Mouse (Mus musculus) kidney, adult 2 months (tissue): Measurements from ENCODE around the gene Gm49320. TPM values are rescaled to one million over a fixed set of nuclear protein-coding genes. Genes with fewer than 3 reads are reported as not detected.

Experiments used
- DNase-seq: peaks from one replicate; pipeline ENCODE4 v3.0.0; 2021
- H3K27ac ChIP-seq: fragments of 200-500 bp; 2 replicates; pipeline ENCODE4 v1.5.1; 2012; ENCODE audit warnings: low read depth, low read length, control low read depth, inconsistent platforms; ENCODE audit not compliant: insufficient read depth
- H3K27me3 ChIP-seq: fragments of 200-500 bp; replicated peaks from 2 replicates; pipeline ENCODE4 v1.6.1; 2012; ENCODE audit warnings: mild to moderate bottlenecking, moderate library complexity, low read length, inconsistent platforms; ENCODE audit not compliant: control insufficient read depth, insufficient read depth
- H3K36me3 ChIP-seq: fragments of 200-500 bp; 2 replicates; pipeline ENCODE4 v1.6.1; 2012; ENCODE audit warnings: mild to moderate bottlenecking, moderate library complexity, low read length, inconsistent platforms; ENCODE audit not compliant: control insufficient read depth, insufficient read depth
- H3K4me1 ChIP-seq: fragments of 200-500 bp; 2 replicates; pipeline ENCODE4 v1.6.1; 2011; ENCODE audit warnings: low read length; ENCODE audit not compliant: control insufficient read depth, insufficient read depth
- H3K4me3 ChIP-seq: fragments of 200-500 bp; 2 replicates; pipeline ENCODE4 v1.5.1; 2011; ENCODE audit warnings: mild to moderate bottlenecking, low read depth, low read length, control low read depth; ENCODE audit not compliant: insufficient read depth
- CTCF ChIP-seq: fragments of 200-500 bp; conservative IDR thresholded peaks from 2 replicates; pipeline ENCODE4 v1.5.1; 2011; ENCODE audit warnings: low read depth, mild to moderate bottlenecking, control low read depth, low read length, moderate library complexity, mixed read lengths; ENCODE audit not compliant: insufficient read depth, insufficient read length
- POLR2A ChIP-seq: fragments of 200-500 bp; IDR thresholded peaks from one replicate; pipeline ENCODE4 v1.6.1; 2011; ENCODE audit warnings: low read depth, low read length, control low read depth
- WGBS: fragments of 180-500 bp; shearing (Covaris S2); methylation state at CpG from one replicate; pipeline ENCODE4 v1.1.7; 2018; 5-methylcytosine and 5-hydroxymethylcytosine counted together
- polyA plus RNA-seq: library from polyadenylated mRNA; depleted of rRNA; stranded (reverse); fragments of >200 nt; gene quantifications from 2 replicates; pipeline ENCODE4 v1.2.3, GENCODE M21; 2012

Gm49320 gene
- polyA plus RNA-seq, 1 experiment, result 1.3 TPM

GRCm38 (mm10) chr8:4205246-4206123 is 33.2 kb upstream of the Gm49320 start:
- WGBS, result 70% methylated on average over 38 of the region's 38 CpGs
- H3K36me3 ChIP-seq, result no peaks in the 10 kb centered on the region

GRCm38 (mm10) chr8:4206182-4207015 is 32.3 kb upstream of the Gm49320 start:
- DNase-seq, result no peak
- Histone ChIP-seq H3K36me3 (no peaks in the 10 kb centered on the region), H3K4me3 (no peak overlapping the region), H3K27me3 (no peaks in the 10 kb centered on the region), H3K27ac (no peak overlapping the region), H3K4me1 (no peaks in the 10 kb centered on the region)
- no peak for TF ChIP-seq CTCF
- TF ChIP-seq POLR2A, result no peak
- WGBS, result 65% methylated on average over 44 of the region's 44 CpGs

More at GRCm38 (mm10) chr8:4205246-4206123, 33.2 kb upstream of the Gm49320 start:
- Histone ChIP-seq H3K27me3 (no peaks in the 10 kb centered on the region), H3K4me3 (no peak overlapping the region), H3K4me1 (no peaks in the 10 kb centered on the region), H3K27ac (no peak overlapping the region)
- no peak for DNase-seq
- TF ChIP-seq CTCF (no peak), POLR2A (no peak)

GRCm38 (mm10) chr8:4207016-4207350 is 31.7 kb upstream of the Gm49320 start:
- Histone ChIP-seq H3K27ac (no peak overlapping the region), H3K4me3 (no peak overlapping the region), H3K27me3 (no peaks in the 10 kb centered on the region), H3K4me1 (no peaks in the 10 kb centered on the region), H3K36me3 (no peaks in the 10 kb centered on the region)
- 86% methylated on average over 2 of the region's 2 CpGs for WGBS
- DNase-seq, result no peak
- TF ChIP-seq POLR2A, result no peak
- no peak for TF ChIP-seq CTCF

- Histone ChIP-seq H3K4me3 (no peak overlapping the region), H3K36me3 (no peaks in the 10 kb centered on the region), H3K27me3 (no peaks in the 10 kb centered on the region; the same call in 1 of the 2 replicates), H3K27ac (no peak overlapping the region), H3K4me1 (peaks cover 4% of the 10 kb centered on the region; the same call in 1 of the 2 replicates)
- TF ChIP-seq POLR2A, result no peak
- TF ChIP-seq CTCF, result no peak
- 73% methylated on average over 6 of the region's 6 CpGs for WGBS
- no peak for DNase-seq
Measured at GRCm38 (mm10) chr8:4211097-4211496, 27.6 kb upstream of the Gm49320 start.

- Histone ChIP-seq H3K4me1 (peaks cover 4% of the 10 kb centered on the region; the same call in 1 of the 2 replicates), H3K27me3 (peaks cover 4% of the 10 kb centered on the region), H3K27ac (no peak overlapping the region), H3K36me3 (no peaks in the 10 kb centered on the region), H3K4me3 (peak overlapping the region; percentile 8; the same call in 1 of the 2 replicates)
- DNase-seq, result no peak
- 1% methylated on average over 25 of the region's 25 CpGs for WGBS
- TF ChIP-seq CTCF, result no peak
Measured at GRCm38 (mm10) chr8:4212809-4213209, 25.9 kb upstream of the Gm49320 start.

- WGBS, result 10% methylated on average over 18 of the region's 18 CpGs
- H3K27ac ChIP-seq, result no peak overlapping the region
- peaks cover 4% of the 10 kb centered on the region for H3K27me3 ChIP-seq
- H3K36me3 ChIP-seq, result no peaks in the 10 kb centered on the region
- peak overlapping the region; percentile 27 for H3K4me3 ChIP-seq
- H3K4me1 ChIP-seq, result peaks cover 4% of the 10 kb centered on the region; the same call in 1 of the 2 replicates
- peak; percentile 43 for DNase-seq
- no peak for TF ChIP-seq POLR2A
- TF ChIP-seq CTCF, result no peak
Measured at GRCm38 (mm10) chr8:4213210-4214005, 25.3 kb upstream of the Gm49320 start.
